Mouse (Mus musculus) bone marrow, adult 2 months (tissue): ENCODE data around the gene Arhgef17.

ENCODE experiments used
- CTCF ChIP-seq: fragments of 200-500 bp; IDR thresholded peaks from 2 replicates; pipeline ENCODE4 v1.5.1; 2011; ENCODE audit warnings: low read length, control low read depth; ENCODE audit not compliant: control insufficient read depth, insufficient read depth
- POLR2A ChIP-seq: fragments of 200-500 bp; IDR thresholded peaks from 2 replicates; pipeline ENCODE4 v1.6.1; 2011; ENCODE audit warnings: low read depth, mild to moderate bottlenecking, control low read depth, low read length, borderline replicate concordance; ENCODE audit not compliant: control insufficient read depth

- TF ChIP-seq CTCF (no peak), POLR2A (no peak)
These were observed 5.6 kb upstream of the Arhgef17 start for GRCm38 (mm10) chr7:100937481-100937880.
